Mouse (Mus musculus): ENCODE measurements at regions not wholly inside any gene's neighbourhood (a gene's known extent, or its start where the extent isn't known, plus 50 kb on each side); places are given as distances from the start of the nearest gene placed in this dataset.

DNA sequence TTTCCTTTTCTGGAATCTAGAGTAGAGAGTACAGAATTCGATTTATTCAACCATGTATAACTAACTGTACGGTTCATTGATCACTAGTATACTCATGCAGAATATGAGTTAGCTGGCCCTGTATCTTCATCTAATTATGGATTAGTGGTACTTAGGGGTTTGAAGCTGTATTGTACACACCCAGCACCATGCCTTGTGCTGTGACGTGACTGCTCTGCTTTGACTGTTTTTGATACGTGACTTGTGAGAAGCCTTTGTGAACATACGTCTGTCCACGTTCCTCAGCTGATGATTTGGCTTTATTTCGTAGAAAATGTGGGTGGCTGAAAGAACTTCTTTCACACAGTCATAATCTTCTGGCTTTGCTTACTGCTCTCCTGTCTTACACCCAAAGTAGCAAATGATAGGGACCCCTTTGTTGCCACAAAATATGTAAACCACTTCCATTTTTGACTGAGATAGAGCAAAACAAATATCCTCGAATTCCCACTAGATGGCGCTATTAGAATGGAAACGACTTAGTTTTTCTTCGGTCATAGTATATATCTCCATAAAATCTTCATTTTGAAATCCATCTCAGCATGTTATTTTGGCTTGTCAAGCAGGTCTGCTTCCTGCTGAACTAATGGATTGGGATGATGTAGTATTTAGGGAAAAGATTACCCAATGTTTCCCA, 102.0 kb upstream of the Cwc22 start:
- TF ChIP-seq CTCF (IDR thresholded peaks at IDR 0.05; ENCODE audit: borderline replicate concordance, control insufficient read depth, extremely low read depth, insufficient read depth, low read length, poor library complexity) (no peak), POLR2A (IDR thresholded peaks at IDR 0.05; ENCODE audit: control insufficient read depth, extremely low read depth, insufficient read depth, low read length, poor library complexity) (no peak)

Measured in thymus, adult 2 months (tissue).